Mouse (Mus musculus): ENCODE measurements at regions not wholly inside any gene's neighbourhood (a gene's known extent, or its start where the extent isn't known, plus 50 kb on each side); places are given as distances from the start of the nearest gene placed in this dataset.

DNA sequence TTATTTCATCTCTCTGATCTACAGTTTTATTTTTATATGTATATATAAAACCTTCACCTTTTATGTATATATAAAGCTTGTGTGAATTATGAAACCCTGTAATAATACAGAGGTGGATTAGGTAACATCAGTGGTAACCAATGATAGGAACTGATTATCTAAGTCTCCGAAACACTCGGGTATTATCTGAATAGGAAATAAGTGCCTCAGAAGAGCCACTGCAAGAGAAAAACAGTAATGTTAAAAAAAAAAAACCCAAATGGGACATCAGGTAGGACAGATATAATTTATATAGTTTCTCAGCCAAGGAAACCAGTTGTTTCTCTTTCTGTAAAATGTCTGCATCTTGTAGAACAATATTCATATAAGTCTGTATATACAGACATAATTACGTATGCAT lies 261.9 kb upstream of the Slitrk1 start:
- TF ChIP-seq CTCF (IDR thresholded peaks at IDR 0.05; ENCODE audit: borderline replicate concordance, extremely low read depth, insufficient read depth, insufficient read length): no peak
- no peak for TF ChIP-seq POLR2A (IDR thresholded peaks at IDR 0.05; ENCODE audit: borderline replicate concordance, extremely low read depth, insufficient read depth, insufficient read length, poor library complexity, severe bottlenecking)

Measured in brain, embryonic 14.5 days (tissue).